In the genomic region with DNA sequence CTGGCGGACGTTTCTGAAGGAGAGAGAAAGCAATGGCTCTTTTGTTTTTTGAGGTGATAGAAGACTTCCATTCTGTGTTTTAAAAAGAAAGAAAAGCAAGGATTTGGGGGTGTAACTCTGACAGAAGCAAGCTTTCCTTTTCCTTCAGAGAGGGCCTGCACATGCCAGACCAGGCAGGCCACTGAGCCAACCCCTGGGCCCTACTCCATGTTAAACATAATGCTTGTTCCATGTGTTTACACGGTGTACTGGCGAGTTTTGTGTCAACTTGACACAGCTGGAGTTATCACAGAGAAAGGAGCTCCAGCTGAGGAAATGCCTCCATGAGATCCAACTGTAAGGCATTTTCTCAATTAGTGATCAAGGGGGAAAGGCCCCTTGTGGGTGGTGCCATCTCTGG, we compare ENCODE assay signal across 29 mouse cellular contexts. TPM values are rescaled to one million over a fixed set of nuclear protein-coding genes. Genes with fewer than 3 reads are reported as not detected.
DNase-seq lines count a peak whose midpoint lies in the region; ATAC-seq and TF ChIP-seq lines count a peak whose summit lies in the region.
"Had no signal": no experiment of that assay in that cellular context is flagged by ENCODE, and none has a peak within 500 bp of the region (broad histone marks: within the 10 kb centered on the region; RNA-seq: fewer than 3 reads in every experiment).

No protein-coding gene starts in this region.

- TF ChIP-seq EP300 in stomach, postnatal 0 days (optimal IDR thresholded peaks at IDR 0.05), result no peak

- H3K4me3 ChIP-seq in heart, embryonic 11.5 days (ENCODE audit: low read depth, low read length), result no peak overlapping the region
- no peak overlapping the region for H3K4me3 ChIP-seq in heart, embryonic 13.5 days
- peak overlapping the region; percentile 34; the same call in 1 of the 2 replicates for H3K4me3 ChIP-seq in liver, adult 2 months (ENCODE audit: insufficient read depth, low read depth, low read length)
- H3K4me3 ChIP-seq in liver, embryonic 11.5 days (ENCODE audit: low read depth, low read length), result no peak overlapping the region
- H3K4me3 ChIP-seq in stomach, postnatal 0 days (ENCODE audit: low read depth, low read length), result no peak overlapping the region
- H3K4me3 ChIP-seq: embryonic facial prominence, embryonic 12.5 days; embryonic facial prominence, embryonic 15.5 days; erythroblast, embryonic 14.5 days; forebrain, embryonic 10.5 days; forebrain, embryonic 12.5 days had no signal

- WGBS in heart, embryonic 11.5 days (ENCODE audit: insufficient replicate concordance), result 49% methylated on average over 4 of the region's 4 CpGs
- 62% methylated on average over 4 of the region's 4 CpGs for WGBS in heart, embryonic 13.5 days
- 53% methylated on average over 4 of the region's 4 CpGs for WGBS in liver, adult 2 months
- 72% methylated on average over 4 of the region's 4 CpGs for WGBS in liver, embryonic 11.5 days
- WGBS in stomach, postnatal 0 days, result 42% methylated on average over 4 of the region's 4 CpGs

- no peaks in the 10 kb centered on the region for H3K9me3 ChIP-seq in heart, embryonic 11.5 days (replicated peaks; ENCODE audit: control insufficient read depth, low read length)
- no peaks in the 10 kb centered on the region for H3K9me3 ChIP-seq in heart, embryonic 13.5 days
- H3K9me3 ChIP-seq in liver, embryonic 11.5 days (ENCODE audit: control insufficient read depth, low read length), result no peaks in the 10 kb centered on the region
- no peaks in the 10 kb centered on the region for H3K9me3 ChIP-seq in stomach, postnatal 0 days (ENCODE audit: control insufficient read depth, low read length)
- H3K9me3 ChIP-seq: embryonic facial prominence, embryonic 12.5 days; embryonic facial prominence, embryonic 15.5 days; forebrain, embryonic 10.5 days; forebrain, embryonic 12.5 days had no signal

- ATAC-seq in heart, embryonic 11.5 days (replicated peaks; ENCODE audit: insufficient number of reproducible peaks, low FRiP score, low TSS enrichment), result no peak
- ATAC-seq in heart, embryonic 13.5 days (ENCODE audit: extremely low read depth, insufficient number of reproducible peaks, low FRiP score, low TSS enrichment), result no peak
- ATAC-seq in liver, embryonic 11.5 days (replicated peaks; ENCODE audit: low FRiP score), result no peak
- ATAC-seq in stomach, postnatal 0 days (ENCODE audit: low FRiP score, low TSS enrichment), result no peak
- ATAC-seq: forebrain, embryonic 14.5 days; forebrain, embryonic 16.5 days had no signal

- intact Hi-C loops in heart, postnatal 36 days (cut with DNase I), result no loop called here

- 0 out of 2 replicates have a peak overlapping the region, but pooled peaks have one; percentile 35 for H3K27ac ChIP-seq in heart, embryonic 11.5 days (ENCODE audit: low read depth, low read length)
- peak overlapping the region; percentile 10; the same call in 1 of the 2 replicates for H3K27ac ChIP-seq in heart, embryonic 13.5 days (replicated peaks)
- H3K27ac ChIP-seq in liver, adult 2 months (replicated peaks; ENCODE audit: insufficient read depth, low read depth, low read length), result no peak overlapping the region
- H3K27ac ChIP-seq in liver, embryonic 11.5 days (ENCODE audit: low read depth, low read length), result no peak overlapping the region
- peak overlapping the region; percentile 30 for H3K27ac ChIP-seq in stomach, postnatal 0 days (replicated peaks)
- H3K27ac ChIP-seq: embryonic facial prominence, embryonic 12.5 days; embryonic facial prominence, embryonic 15.5 days; forebrain, embryonic 10.5 days; forebrain, embryonic 12.5 days had no signal

- no peaks in the 10 kb centered on the region for H3K27me3 ChIP-seq in heart, embryonic 11.5 days (ENCODE audit: control insufficient read depth, insufficient read depth, low read length)
- H3K27me3 ChIP-seq in heart, embryonic 13.5 days (replicated peaks), result no peaks in the 10 kb centered on the region
- H3K27me3 ChIP-seq in liver, adult 2 months (ENCODE audit: control insufficient read depth, insufficient read depth, low read length), result no peaks in the 10 kb centered on the region
- no peaks in the 10 kb centered on the region for H3K27me3 ChIP-seq in liver, embryonic 11.5 days (replicated peaks; ENCODE audit: control insufficient read depth, insufficient read depth, low read length)
- no peaks in the 10 kb centered on the region for H3K27me3 ChIP-seq in stomach, postnatal 0 days (ENCODE audit: control insufficient read depth, insufficient read depth, low read length)
- H3K27me3 ChIP-seq: embryonic facial prominence, embryonic 12.5 days; embryonic facial prominence, embryonic 15.5 days; forebrain, embryonic 12.5 days had no signal

- no peak for TF ChIP-seq CTCF in liver, adult 2 months (IDR thresholded peaks at IDR 0.05; ENCODE audit: low read depth, low read length)
- TF ChIP-seq CTCF in stomach, postnatal 0 days (IDR thresholded peaks at IDR 0.05; ENCODE audit: low read depth), result no peak

- TF ChIP-seq POLR2A in liver, adult 2 months (IDR thresholded peaks at IDR 0.05; ENCODE audit: extremely low read depth, insufficient read depth, low read length), result no peak

- H3K4me1 ChIP-seq in heart, embryonic 11.5 days (ENCODE audit: control insufficient read depth, insufficient read depth, low read length), result peaks cover 9% of the 10 kb centered on the region
- H3K4me1 ChIP-seq in heart, embryonic 13.5 days, result peaks cover 13% of the 10 kb centered on the region
- peaks cover 26% of the 10 kb centered on the region for H3K4me1 ChIP-seq in liver, adult 2 months (ENCODE audit: control insufficient read depth, insufficient read depth, low read length)
- peaks cover 4% of the 10 kb centered on the region; the same call in 1 of the 2 replicates for H3K4me1 ChIP-seq in liver, embryonic 11.5 days (replicated peaks; ENCODE audit: control insufficient read depth, insufficient read depth, low read length)
- no peaks in the 10 kb centered on the region; the same call in 1 of the 2 replicates for H3K4me1 ChIP-seq in stomach, postnatal 0 days (replicated peaks; ENCODE audit: control insufficient read depth, insufficient read depth)
- H3K4me1 ChIP-seq: embryonic facial prominence, embryonic 15.5 days had no signal

- H3K79me2 ChIP-seq in liver, adult 2 months (ENCODE audit: control insufficient read depth, insufficient read depth, low read length), result 0 out of 2 replicates have a peak, but pooled peaks cover 3% of the 10 kb centered on the region

- no peak for DNase-seq in heart, postnatal 36 days
- DNase-seq in heart, postnatal 4 days, result no peak
- DNase-seq in liver, adult 2 months (ENCODE audit: extremely low read depth, low read depth, low spot score), result peak; percentile 88
- no peak for DNase-seq in liver, embryonic 11.5 days (ENCODE audit: low spot score)
- DNase-seq in stomach, postnatal 0 days (ENCODE audit: low spot score), result peak; percentile 54
- DNase-seq in layer of hippocampus, adult 9-10 months (ENCODE audit: low spot score), result no peak
- DNase-seq: adrenal gland, adult 2 months; adrenal gland, postnatal 10 days; adrenal gland, postnatal 25 days; cerebellum, adult 11 months; cerebellum, adult 18-20 months; cerebellum, adult 8-10 months; cerebellum, adult 9-11 months; cerebellum, postnatal 14 days; cerebellum, postnatal 36 days; embryo, embryonic 11 days had no signal

- H3K9ac ChIP-seq in heart, embryonic 11.5 days (ENCODE audit: low read depth, low read length), result no peak overlapping the region
- no peak overlapping the region for H3K9ac ChIP-seq in heart, embryonic 13.5 days
- peak overlapping the region; percentile 62 for H3K9ac ChIP-seq in liver, adult 2 months (ENCODE audit: low read depth, low read length)
- no peak overlapping the region for H3K9ac ChIP-seq in liver, embryonic 11.5 days (ENCODE audit: low read depth, low read length)
- H3K9ac ChIP-seq in stomach, postnatal 0 days (ENCODE audit: low read length), result 0 out of 2 replicates have a peak overlapping the region, but pooled peaks have one; percentile 35
- H3K9ac ChIP-seq: embryonic facial prominence, embryonic 12.5 days; embryonic facial prominence, embryonic 15.5 days; forebrain, embryonic 12.5 days had no signal

- H3K4me2 ChIP-seq in heart, embryonic 11.5 days, result no peak overlapping the region
- 0 out of 2 replicates have a peak overlapping the region, but pooled peaks have one; percentile 13 for H3K4me2 ChIP-seq in heart, embryonic 13.5 days
- no peak overlapping the region for H3K4me2 ChIP-seq in liver, embryonic 11.5 days
- no peak overlapping the region for H3K4me2 ChIP-seq in stomach, postnatal 0 days (replicated peaks; ENCODE audit: low read depth)
- H3K4me2 ChIP-seq: embryonic facial prominence, embryonic 12.5 days; embryonic facial prominence, embryonic 15.5 days; forebrain, embryonic 12.5 days had no signal

- 0 out of 2 replicates have a peak, but pooled peaks cover 7% of the 10 kb centered on the region for H3K36me3 ChIP-seq in heart, embryonic 11.5 days (ENCODE audit: control insufficient read depth, insufficient read depth, low read length)
- H3K36me3 ChIP-seq in heart, embryonic 13.5 days, result peaks cover 54% of the 10 kb centered on the region
- H3K36me3 ChIP-seq in liver, adult 2 months (ENCODE audit: control insufficient read depth, insufficient read depth, low read length), result peaks cover 1% of the 10 kb centered on the region; the same call in 1 of the 2 replicates
- H3K36me3 ChIP-seq in liver, embryonic 11.5 days (ENCODE audit: control insufficient read depth, insufficient read depth, low read length), result peaks cover 4% of the 10 kb centered on the region; the same call in 1 of the 2 replicates
- no peaks in the 10 kb centered on the region for H3K36me3 ChIP-seq in stomach, postnatal 0 days (ENCODE audit: control insufficient read depth, insufficient read depth, low read length)

RNA-seq across cellular contexts. Expression of gene Setd4, which starts 15.6 kb away (rescaled TPM):
- polyA plus RNA-seq in heart, embryonic 11.5 days (2014; fragmentation: Nextera tagmentation; extraction: Ambion mirVana), result 6.1 and 6.2 TPM in 2 replicates
- 1 to 10 TPM; 1.3 to 3.0 TPM for total RNA-seq in heart, postnatal 36 days (2021)
- polyA plus RNA-seq in heart, embryonic 13.5 days (2015; fragmentation: Nextera tagmentation; extraction: Ambion mirVana), result 5.4 and 5.8 TPM in 2 replicates
- total RNA-seq in heart, postnatal 4 days (2021), result 1 to 10 TPM; 2.0 to 2.3 TPM
- 9.7 and 10.1 TPM in 2 replicates for total RNA-seq in liver, adult 2 months (2014; rRNA removed)
- 7.9 and 10.4 TPM in 2 replicates for polyA plus RNA-seq in liver, adult 2 months (2012; rRNA removed)
- polyA plus RNA-seq in liver, embryonic 11.5 days (2014; fragmentation: Nextera tagmentation; extraction: Ambion mirVana), result 11.1 and 13.4 TPM in 2 replicates
- 20.9 and 24.7 TPM in 2 replicates for polyA plus RNA-seq in stomach, postnatal 0 days (2015; fragmentation: Nextera tagmentation; extraction: Ambion mirVana)

RNA-seq across cellular contexts. Expression of gene Cbr1, which starts 17.4 kb away (rescaled TPM):
- polyA plus RNA-seq in heart, embryonic 11.5 days (2014; fragmentation: Nextera tagmentation; extraction: Ambion mirVana), result 61.0 and 65.9 TPM in 2 replicates
- 10 to 100 TPM; 25.5 to 26.2 TPM for total RNA-seq in heart, postnatal 36 days (2021)
- 58.6 and 59.4 TPM in 2 replicates for polyA plus RNA-seq in heart, embryonic 13.5 days (2015; fragmentation: Nextera tagmentation; extraction: Ambion mirVana)
- 10 to 100 TPM; 25.9 to 26.2 TPM for total RNA-seq in heart, postnatal 4 days (2021)
- 125 and 126 TPM in 2 replicates for total RNA-seq in liver, adult 2 months (2014; rRNA removed)
- polyA plus RNA-seq in liver, adult 2 months (2012; rRNA removed), result 194 and 308 TPM in 2 replicates
- polyA plus RNA-seq in liver, embryonic 11.5 days (2014; fragmentation: Nextera tagmentation; extraction: Ambion mirVana), result 44.3 and 49.3 TPM in 2 replicates
- 411 and 426 TPM in 2 replicates for polyA plus RNA-seq in stomach, postnatal 0 days (2015; fragmentation: Nextera tagmentation; extraction: Ambion mirVana)

RNA-seq across cellular contexts. Expression of gene Gm5678, which starts 39.6 kb away (rescaled TPM):
- not detected in 2 replicates for polyA plus RNA-seq in heart, embryonic 11.5 days (2014; fragmentation: Nextera tagmentation; extraction: Ambion mirVana)
- under 1 TPM; 0.68 to 0.94 TPM for total RNA-seq in heart, postnatal 36 days (2021)
- polyA plus RNA-seq in heart, embryonic 13.5 days (2015; fragmentation: Nextera tagmentation; extraction: Ambion mirVana), result not detected in 2 replicates
- 1 to 10 TPM in 1 of 2 experiments, under 1 TPM in 1; 0.62 to 1.5 TPM for total RNA-seq in heart, postnatal 4 days (2021)
- total RNA-seq in liver, adult 2 months (2014; rRNA removed), result not detected in 2 replicates
- not detected in 2 replicates for polyA plus RNA-seq in liver, adult 2 months (2012; rRNA removed)
- polyA plus RNA-seq in liver, embryonic 11.5 days (2014; fragmentation: Nextera tagmentation; extraction: Ambion mirVana), result not detected in 2 replicates
- 7.7 and 8.0 TPM in 2 replicates for polyA plus RNA-seq in stomach, postnatal 0 days (2015; fragmentation: Nextera tagmentation; extraction: Ambion mirVana)
- total RNA-seq: common myeloid progenitor, adult 5-6 weeks; ES-E14; MEL had no signal
- polyA plus RNA-seq: adrenal gland, adult 2 months; C2C12; embryonic facial prominence, embryonic 12.5 days; embryonic facial prominence, embryonic 15.5 days; erythroblast, embryonic 14.5 days; forebrain, embryonic 10.5 days; forebrain, embryonic 12.5 days; forebrain, embryonic 14.5 days; forebrain, embryonic 16.5 days had no signal

Comparison
In these comparisons a context has a peak if more than half of its experiments do, and no peak if none do; other contexts are left out.
1. H3K9ac ChIP-seq: peak in liver, adult 2 months (single experiment) and stomach, postnatal 0 days (single experiment); none in heart, embryonic 11.5 days (single experiment), heart, embryonic 13.5 days (single experiment) and liver, embryonic 11.5 days (single experiment).
2. DNase-seq: peak in liver, adult 2 months (single experiment) and stomach, postnatal 0 days (single experiment); none in heart, postnatal 36 days (0 of 2), heart, postnatal 4 days (single experiment), liver, embryonic 11.5 days (single experiment) and layer of hippocampus, adult 9-10 months (single experiment).
3. H3K27ac ChIP-seq: peak in heart, embryonic 11.5 days (single experiment), heart, embryonic 13.5 days (single experiment) and stomach, postnatal 0 days (single experiment); none in liver, adult 2 months (single experiment) and liver, embryonic 11.5 days (single experiment).